Mouse (Mus musculus) inflammation-experienced regulatory T-cells, adult 6 months (primary cell): ENCODE results near the gene Thap7. TPM values are rescaled to one million over a fixed set of nuclear protein-coding genes. Genes with fewer than 3 reads are reported as not detected.

Experiments used
- ATAC-seq: one replicate; pipeline ENCODE4 v1.8.0; 2017
- polyA plus RNA-seq, 3 experiments: library from polyadenylated mRNA; unstranded; fragments of 100-300 nt; shearing (Covaris generic); gene quantifications; one replicate each; pipeline ENCODE4 v1.2.1; 2017

The Thap7 gene
- polyA plus RNA-seq, 3 experiments from 2014 or later = 58.2 to 74.8 (median 67.4) TPM

GRCm38 (mm10) chr16:17488478-17489468, 42.2 kb downstream of the Thap7 start:
- ATAC-seq = no peak

- ATAC-seq = no peak
These were observed 44.4 kb downstream of the Thap7 start for GRCm38 (mm10) chr16:17486505-17486904.

- ATAC-seq = no peak
These were observed 49.5 kb downstream of the Thap7 start for GRCm38 (mm10) chr16:17481465-17481864.

- no peak for ATAC-seq
These were observed 52.5 kb downstream of the Thap7 start for GRCm38 (mm10) chr16:17478331-17478943.

Other genes starting within 250 kb of the Thap7 start
- gene Serpind1, start 199.8 kb downstream of the Thap7 start, polyA plus RNA-seq = under 1 TPM; 0.58 to 0.83 (median 0.70) TPM
- gene Snap29, start 125.2 kb downstream of the Thap7 start, polyA plus RNA-seq = 10 to 100 TPM in 2 of 3 experiments, 1 to 10 TPM in 1; 9.0 to 16.6 (median 11.6) TPM
- gene Pi4ka, start 124.8 kb downstream of the Thap7 start, polyA plus RNA-seq = 10 to 100 TPM; 45.7 to 57.2 (median 55.3) TPM
- gene Crkl, start 79.1 kb downstream of the Thap7 start, polyA plus RNA-seq = 10 to 100 TPM; 18.5 to 26.2 (median 19.8) TPM
- not detected for gene Aifm3, start 41.5 kb downstream of the Thap7 start, polyA plus RNA-seq
- gene Lztr1, start 22.4 kb downstream of the Thap7 start, polyA plus RNA-seq = 10 to 100 TPM; 41.0 to 66.9 (median 51.0) TPM
- under 1 TPM in 1 of 3 experiments, not detected in 2; 0.27 TPM for gene Lrrc74b, start 30.1 kb upstream of the Thap7 start, polyA plus RNA-seq
- not detected for gene P2rx6, start 30.7 kb upstream of the Thap7 start, polyA plus RNA-seq
- 1 to 10 TPM in 2 of 3 experiments, under 1 TPM in 1; 0.21 to 5.3 (median 1.9) TPM for gene Slc7a4, start 52.1 kb upstream of the Thap7 start, polyA plus RNA-seq
- gene Smpd4, start 88.2 kb upstream of the Thap7 start, polyA plus RNA-seq = 10 to 100 TPM; 14.0 to 26.8 (median 17.8) TPM
- 1 to 10 TPM in 1 of 3 experiments, under 1 TPM in 1, not detected in 1; 0.74 to 1.1 TPM for gene Ccdc74a, start 115.3 kb upstream of the Thap7 start, polyA plus RNA-seq
- 100 to 1,000 TPM in 1 of 3 experiments, 10 to 100 TPM in 2; 69.3 to 109 (median 71.8) TPM for gene Med15, start 201.8 kb upstream of the Thap7 start, polyA plus RNA-seq
- gene Klhl22, start 228.5 kb upstream of the Thap7 start, polyA plus RNA-seq = 10 to 100 TPM; 11.8 to 28.7 (median 13.4) TPM